Mouse (Mus musculus) brain, embryonic 14.5 days (tissue): Measurements from ENCODE around the gene Prss48. TPM values are rescaled to one million over a fixed set of nuclear protein-coding genes. Genes with fewer than 3 reads are reported as not detected.
A peak's percentile ranks its signal among the peaks of the same experiment; 100 is the strongest.

ENCODE experiments used
- DNase-seq: peaks from one replicate; pipeline ENCODE4 v3.0.0-alpha.2; 2011; ENCODE audit warnings: low read depth
- CTCF ChIP-seq: fragments of 200-500 bp; IDR thresholded peaks from 2 replicates; pipeline ENCODE4 v1.5.1; 2012; ENCODE audit warnings: inconsistent platforms, mild to moderate bottlenecking, moderate library complexity, borderline replicate concordance; ENCODE audit not compliant: insufficient read depth, insufficient read length; ENCODE audit errors: extremely low read depth
- POLR2A ChIP-seq: fragments of 200-500 bp; IDR thresholded peaks from 2 replicates; pipeline ENCODE4 v1.6.1; 2012; ENCODE audit warnings: mild to moderate bottlenecking, inconsistent platforms, borderline replicate concordance; ENCODE audit not compliant: poor library complexity, insufficient read depth, insufficient read length, severe bottlenecking; ENCODE audit errors: extremely low read depth
- polyA plus RNA-seq: library from polyadenylated mRNA; depleted of rRNA; stranded (reverse); fragments of >200 nt; gene quantifications from 2 replicates; pipeline ENCODE4 v1.2.3, GENCODE M21; 2012

Prss48 gene
- polyA plus RNA-seq, 1 experiment: not detected

GRCm38 (mm10) chr3:86024065-86024795 lies 21.9 kb upstream of the Prss48 start:
- TF ChIP-seq POLR2A (no peak), CTCF (no peak)
- DNase-seq: no peak

- TF ChIP-seq POLR2A: no peak
- no peak for TF ChIP-seq CTCF
- no peak for DNase-seq
Measured at GRCm38 (mm10) chr3:86021651-86022050, 19.4 kb upstream of the Prss48 start.

GRCm38 (mm10) chr3:86020921-86021650 lies 18.8 kb upstream of the Prss48 start:
- no peak for DNase-seq
- TF ChIP-seq POLR2A (no peak), CTCF (no peak)

GRCm38 (mm10) chr3:86017484-86017883 lies 15.2 kb upstream of the Prss48 start:
- TF ChIP-seq CTCF (no peak), POLR2A (no peak)
- DNase-seq: peak; percentile 83

- TF ChIP-seq POLR2A: no peak
- no peak for TF ChIP-seq CTCF
- DNase-seq: no peak
Measured at GRCm38 (mm10) chr3:86016965-86017364, 14.7 kb upstream of the Prss48 start.

- TF ChIP-seq CTCF (no peak), POLR2A (no peak)
- DNase-seq: no peak
Measured at GRCm38 (mm10) chr3:86013837-86014236, 11.5 kb upstream of the Prss48 start.

GRCm38 (mm10) chr3:86011833-86012232 lies 9.5 kb upstream of the Prss48 start:
- TF ChIP-seq CTCF (no peak), POLR2A (no peak)
- no peak for DNase-seq

- TF ChIP-seq CTCF (no peak), POLR2A (no peak)
- no peak for DNase-seq
Measured at GRCm38 (mm10) chr3:86011373-86011772, 9.1 kb upstream of the Prss48 start.

GRCm38 (mm10) chr3:86010618-86011017 lies 8.3 kb upstream of the Prss48 start:
- DNase-seq: no peak
- TF ChIP-seq POLR2A (no peak), CTCF (no peak)

- TF ChIP-seq CTCF (no peak), POLR2A (no peak)
- DNase-seq: no peak
Measured at GRCm38 (mm10) chr3:86004751-86005150, 2.5 kb upstream of the Prss48 start.

GRCm38 (mm10) chr3:86002940-86003339 lies 649 bp upstream of the Prss48 start:
- TF ChIP-seq CTCF (no peak), POLR2A (no peak)
- DNase-seq: no peak
